Mouse (Mus musculus): ENCODE measurements at regions not wholly inside any gene's neighbourhood (a gene's known extent, or its start where the extent isn't known, plus 50 kb on each side); places are given as distances from the start of the nearest gene placed in this dataset.

DNA sequence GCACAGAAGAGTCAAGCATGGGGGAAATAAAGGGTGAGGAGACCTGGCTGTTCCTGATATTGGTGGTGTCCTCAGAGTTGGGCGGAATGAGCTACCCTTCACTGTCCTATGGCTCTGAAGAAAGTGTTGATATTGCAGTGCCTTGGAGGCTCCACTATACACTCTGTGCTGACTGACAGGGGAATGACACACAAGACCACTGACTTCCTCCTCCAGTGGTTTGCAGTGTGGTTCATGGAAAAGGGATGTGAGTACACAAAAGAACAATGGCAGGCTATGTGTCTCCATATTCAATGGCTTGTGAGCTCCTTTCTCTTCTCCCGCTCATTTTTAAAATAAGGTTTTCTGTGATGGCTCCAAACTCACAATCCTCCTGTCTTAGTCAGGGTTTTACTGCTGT lies 117.8 kb downstream of the Amer2 start:
- Histone ChIP-seq H3K9ac (no peak overlapping the region), H3K27ac (no peak overlapping the region), H3K4me1 (replicated peaks) (no peaks in the 10 kb centered on the region), H3K36me3 (no peaks in the 10 kb centered on the region), H3K27me3 (peaks cover 16% of the 10 kb centered on the region), H3K4me2 (no peak overlapping the region), H3K4me3 (replicated peaks) (no peak overlapping the region), H3K9me3 (replicated peaks) (no peaks in the 10 kb centered on the region)
- DNase-seq (no peak), ATAC-seq (ENCODE audit: low read depth) (no peak)
- WGBS (ENCODE audit: insufficient replicate concordance): 79% methylated on average over 2 of the region's 2 CpGs

DNA sequence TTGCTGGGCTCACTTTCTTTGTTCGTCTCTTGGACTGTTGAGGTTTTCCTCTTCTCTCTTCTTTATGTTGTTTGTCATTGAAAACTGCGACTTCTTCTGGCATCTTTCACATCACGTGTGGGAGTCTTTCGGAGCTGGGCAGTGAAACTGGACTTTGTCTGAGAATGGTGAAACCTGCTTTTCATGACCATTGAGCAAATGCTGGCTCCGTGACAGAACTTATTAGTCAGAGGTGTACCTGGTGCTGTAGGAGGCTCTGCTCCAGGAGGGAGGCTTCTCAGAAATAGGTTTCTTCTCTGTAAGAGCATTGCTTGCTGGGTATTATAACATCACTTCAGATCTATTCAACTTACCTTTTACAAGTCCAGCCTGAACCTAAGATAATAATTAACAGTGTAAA lies 122.4 kb downstream of the Amer2 start:
- H3K27ac ChIP-seq: no peak overlapping the region
- H3K9me3 ChIP-seq (replicated peaks): no peaks in the 10 kb centered on the region
- no peak for DNase-seq
- no peaks in the 10 kb centered on the region for H3K4me1 ChIP-seq (replicated peaks)
- no peak overlapping the region for H3K4me2 ChIP-seq
- H3K27me3 ChIP-seq: no peaks in the 10 kb centered on the region
- no peak for ATAC-seq (ENCODE audit: low read depth)
- H3K36me3 ChIP-seq: no peaks in the 10 kb centered on the region
- no peak overlapping the region for H3K4me3 ChIP-seq (replicated peaks)
- H3K9ac ChIP-seq: no peak overlapping the region
- 59% methylated on average over 5 of the region's 5 CpGs for WGBS (ENCODE audit: insufficient replicate concordance)

DNA sequence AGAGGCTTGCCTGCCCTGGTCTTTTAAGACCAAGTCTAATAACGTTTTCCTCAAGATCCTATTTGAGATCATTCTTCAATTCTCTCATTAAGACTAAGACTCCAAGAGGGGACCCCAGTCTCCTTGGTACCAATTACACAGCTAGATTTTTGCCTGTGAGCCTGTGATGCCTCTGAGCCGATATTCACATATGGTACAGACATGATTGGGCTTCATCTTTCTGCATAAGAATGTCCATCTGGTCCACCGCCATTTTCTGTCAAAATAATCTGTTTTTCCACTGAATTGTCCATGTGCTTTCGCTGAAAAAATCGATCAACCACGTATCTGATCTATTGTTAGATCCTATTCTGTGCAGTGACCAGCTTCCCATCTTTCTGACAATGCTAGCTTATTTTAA lies 129.5 kb downstream of the Amer2 start:
- Histone ChIP-seq H3K27ac (no peak overlapping the region), H3K4me1 (replicated peaks) (no peaks in the 10 kb centered on the region), H3K4me2 (no peak overlapping the region), H3K9ac (no peak overlapping the region), H3K36me3 (no peaks in the 10 kb centered on the region), H3K27me3 (no peaks in the 10 kb centered on the region), H3K4me3 (replicated peaks) (no peak overlapping the region), H3K9me3 (replicated peaks) (no peaks in the 10 kb centered on the region)
- DNase-seq (no peak), ATAC-seq (ENCODE audit: low read depth) (no peak)
- WGBS (ENCODE audit: insufficient replicate concordance): 64% methylated on average over 6 of the region's 6 CpGs

DNA sequence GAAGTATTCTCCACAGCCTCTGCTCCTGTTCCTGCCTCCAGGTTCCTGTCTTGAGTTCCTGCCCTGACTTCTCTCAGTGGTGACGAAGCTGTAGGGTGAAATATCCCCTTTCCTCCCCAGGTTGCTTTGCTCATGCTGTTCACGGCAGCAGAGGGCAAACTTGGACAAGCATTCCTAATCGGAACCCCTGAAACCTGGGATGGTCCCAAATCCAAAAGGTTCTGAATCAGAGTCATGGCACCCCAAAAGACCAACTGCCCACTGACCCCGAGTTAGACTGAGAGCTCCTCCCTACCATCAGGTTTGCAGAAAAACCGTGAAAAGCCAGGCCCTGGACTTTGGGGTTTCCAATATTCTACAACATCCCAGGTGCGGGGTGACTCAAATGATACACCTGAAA lies 128.7 kb upstream of the Spata13 start:
- Histone ChIP-seq H3K4me1 (replicated peaks) (no peaks in the 10 kb centered on the region), H3K4me3 (replicated peaks) (no peak overlapping the region), H3K9me3 (replicated peaks) (no peaks in the 10 kb centered on the region), H3K36me3 (no peaks in the 10 kb centered on the region), H3K27ac (no peak overlapping the region), H3K9ac (no peak overlapping the region), H3K4me2 (no peak overlapping the region), H3K27me3 (no peaks in the 10 kb centered on the region)
- ATAC-seq (ENCODE audit: low read depth): no peak
- DNase-seq: no peak
- 68% methylated on average over 6 of the region's 6 CpGs for WGBS (ENCODE audit: insufficient replicate concordance)

DNA sequence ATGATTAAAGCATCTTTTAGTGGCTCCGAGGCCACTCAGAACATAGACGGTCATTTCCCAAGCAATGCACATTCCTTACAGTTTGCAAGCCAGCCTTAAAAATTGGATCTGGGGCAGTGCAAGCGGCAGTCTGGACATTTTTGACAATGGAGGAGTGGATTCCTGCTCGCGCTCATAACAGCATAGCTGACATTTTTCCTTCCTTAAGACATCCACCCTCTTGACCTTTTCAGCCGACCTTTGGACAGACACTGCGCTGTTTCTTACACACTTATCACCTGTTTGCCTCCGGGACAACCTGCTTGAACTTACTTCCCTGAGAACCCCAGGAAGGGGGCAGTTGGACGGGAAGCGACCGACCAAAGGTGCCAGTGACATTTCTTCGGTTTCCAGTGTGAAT lies 127.5 kb upstream of the Spata13 start:
- H3K27me3 ChIP-seq: no peaks in the 10 kb centered on the region
- H3K9ac ChIP-seq: no peak overlapping the region
- DNase-seq (no peak), ATAC-seq (ENCODE audit: low read depth) (no peak)
- H3K9me3 ChIP-seq (replicated peaks): no peaks in the 10 kb centered on the region
- no peak overlapping the region for H3K27ac ChIP-seq
- 71% methylated on average over 12 of the region's 12 CpGs for WGBS (ENCODE audit: insufficient replicate concordance)
- H3K36me3 ChIP-seq: no peaks in the 10 kb centered on the region
- no peak overlapping the region for H3K4me3 ChIP-seq (replicated peaks)
- no peak overlapping the region for H3K4me2 ChIP-seq
- H3K4me1 ChIP-seq (replicated peaks): no peaks in the 10 kb centered on the region

DNA sequence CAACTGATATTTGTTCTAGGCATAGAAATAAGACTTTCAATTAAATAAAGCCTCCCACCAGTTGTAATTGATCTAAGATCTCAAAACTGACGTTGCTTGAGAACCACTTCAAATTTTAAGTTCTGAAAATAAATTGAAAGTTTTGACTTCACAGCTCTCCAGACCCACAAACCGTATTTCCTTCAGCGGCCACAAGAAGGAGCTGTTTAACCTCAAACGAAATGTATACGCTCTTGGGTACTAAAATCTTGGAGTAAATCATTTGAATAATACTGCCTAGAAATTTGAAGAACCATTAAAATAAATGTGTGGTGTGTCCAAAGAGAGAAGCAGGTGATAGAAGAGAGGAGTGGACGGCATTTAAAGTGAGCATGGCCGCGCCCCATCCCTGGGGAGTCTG lies 120.2 kb upstream of the Spata13 start:
- DNase-seq: no peak
- Histone ChIP-seq H3K9ac (no peak overlapping the region), H3K36me3 (no peaks in the 10 kb centered on the region), H3K4me2 (no peak overlapping the region), H3K27me3 (no peaks in the 10 kb centered on the region), H3K27ac (no peak overlapping the region), H3K4me3 (replicated peaks) (no peak overlapping the region), H3K9me3 (replicated peaks) (no peaks in the 10 kb centered on the region), H3K4me1 (replicated peaks) (no peaks in the 10 kb centered on the region)
- WGBS (ENCODE audit: insufficient replicate concordance): 21% methylated on average over 8 of the region's 8 CpGs
- ATAC-seq (ENCODE audit: low read depth): no peak

DNA sequence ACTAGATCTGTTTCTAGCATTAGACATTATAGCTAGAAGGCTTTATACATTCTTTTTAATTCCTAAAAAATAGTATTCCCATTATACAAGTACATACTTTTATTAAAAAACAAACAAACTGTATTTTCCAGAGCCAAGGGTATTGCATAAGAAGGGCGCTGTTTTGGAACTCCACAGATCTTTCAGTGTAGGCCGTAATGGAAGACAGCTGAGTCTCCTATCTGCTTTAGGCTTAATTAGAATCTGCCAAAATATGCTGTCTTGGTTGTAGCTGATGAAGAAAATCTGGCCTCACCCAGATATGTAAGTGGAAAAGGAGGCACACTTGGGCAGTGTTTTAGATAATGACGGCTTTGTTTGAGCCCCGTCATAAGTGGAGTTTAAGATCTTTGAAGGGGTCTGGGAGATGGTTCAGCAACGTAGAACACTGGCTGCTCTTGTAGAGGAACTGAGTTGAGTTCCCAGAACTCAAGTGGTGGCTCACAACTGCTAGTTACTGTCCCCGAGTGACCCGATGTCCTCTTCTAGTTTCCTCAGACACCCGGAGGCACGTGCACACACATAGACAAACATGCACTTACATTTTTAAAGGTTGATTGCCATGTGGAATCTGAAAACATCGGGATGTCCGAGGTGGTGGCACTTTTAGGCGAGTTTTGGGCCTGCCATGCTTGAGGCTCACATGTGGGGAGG lies 118.6 kb upstream of the Spata13 start:
- Histone ChIP-seq H3K4me1 (replicated peaks) (no peaks in the 10 kb centered on the region), H3K36me3 (no peaks in the 10 kb centered on the region), H3K4me3 (replicated peaks) (no peak overlapping the region), H3K9me3 (replicated peaks) (no peaks in the 10 kb centered on the region), H3K27me3 (no peaks in the 10 kb centered on the region), H3K27ac (no peak overlapping the region), H3K4me2 (no peak overlapping the region), H3K9ac (no peak overlapping the region)
- no peak for DNase-seq
- WGBS (ENCODE audit: insufficient replicate concordance): 61% methylated on average over 12 of the region's 12 CpGs
- no peak for ATAC-seq (ENCODE audit: low read depth)

DNA sequence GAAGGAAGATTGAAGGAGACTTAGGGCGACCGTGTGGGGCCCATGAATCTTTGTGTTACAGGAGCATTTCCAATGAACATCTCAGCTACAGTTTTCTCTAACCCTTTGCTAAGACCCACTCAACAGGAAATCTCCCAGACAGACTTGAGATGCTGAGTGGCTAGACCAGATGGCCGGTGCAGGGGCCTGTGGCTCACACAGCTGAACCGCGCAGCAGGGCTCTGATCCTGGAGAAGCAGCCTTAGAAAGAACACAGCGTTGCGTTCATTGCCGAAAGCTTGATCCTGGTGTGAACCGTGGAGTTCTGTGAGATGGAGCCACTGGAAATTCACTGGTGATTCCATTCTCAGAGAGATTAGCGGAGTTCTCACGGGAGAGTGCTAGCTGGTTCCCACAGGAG lies 115.9 kb upstream of the Spata13 start:
- Histone ChIP-seq H3K36me3 (no peaks in the 10 kb centered on the region), H3K27me3 (no peaks in the 10 kb centered on the region), H3K4me3 (replicated peaks) (no peak overlapping the region), H3K4me2 (no peak overlapping the region), H3K9ac (no peak overlapping the region), H3K27ac (no peak overlapping the region), H3K9me3 (replicated peaks) (no peaks in the 10 kb centered on the region), H3K4me1 (replicated peaks) (no peaks in the 10 kb centered on the region)
- no peak for DNase-seq
- no peak for ATAC-seq (ENCODE audit: low read depth)
- 75% methylated on average over 11 of the region's 11 CpGs for WGBS (ENCODE audit: insufficient replicate concordance)

DNA sequence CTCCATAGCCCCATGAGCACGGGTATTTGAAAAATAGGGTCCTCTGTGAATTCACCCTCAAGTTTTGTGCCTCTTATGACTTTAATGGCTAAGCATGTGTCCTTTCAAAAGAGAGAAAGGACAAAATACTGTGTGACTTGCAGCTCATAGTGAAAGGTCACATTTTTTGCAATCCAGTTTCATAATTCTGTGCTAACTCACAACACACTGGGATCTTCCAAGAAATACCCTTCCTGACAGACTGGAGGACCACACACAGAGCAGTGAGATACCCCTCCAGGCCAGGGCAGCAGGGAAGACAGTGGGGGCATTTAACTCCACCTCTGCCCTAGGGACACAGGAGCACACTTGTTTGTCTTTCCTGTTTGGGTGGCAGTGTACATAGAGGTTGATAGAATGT lies 110.8 kb upstream of the Spata13 start:
- no peak for ATAC-seq (ENCODE audit: low read depth)
- no peak overlapping the region for H3K4me3 ChIP-seq (replicated peaks)
- H3K27me3 ChIP-seq: no peaks in the 10 kb centered on the region
- DNase-seq: no peak
- H3K9ac ChIP-seq: no peak overlapping the region
- WGBS (ENCODE audit: insufficient replicate concordance): 44% methylated on average over 1 of the region's 1 CpGs
- H3K4me1 ChIP-seq (replicated peaks): no peaks in the 10 kb centered on the region
- H3K27ac ChIP-seq: no peak overlapping the region
- no peaks in the 10 kb centered on the region for H3K36me3 ChIP-seq
- H3K9me3 ChIP-seq (replicated peaks): no peaks in the 10 kb centered on the region
- H3K4me2 ChIP-seq: no peak overlapping the region

DNA sequence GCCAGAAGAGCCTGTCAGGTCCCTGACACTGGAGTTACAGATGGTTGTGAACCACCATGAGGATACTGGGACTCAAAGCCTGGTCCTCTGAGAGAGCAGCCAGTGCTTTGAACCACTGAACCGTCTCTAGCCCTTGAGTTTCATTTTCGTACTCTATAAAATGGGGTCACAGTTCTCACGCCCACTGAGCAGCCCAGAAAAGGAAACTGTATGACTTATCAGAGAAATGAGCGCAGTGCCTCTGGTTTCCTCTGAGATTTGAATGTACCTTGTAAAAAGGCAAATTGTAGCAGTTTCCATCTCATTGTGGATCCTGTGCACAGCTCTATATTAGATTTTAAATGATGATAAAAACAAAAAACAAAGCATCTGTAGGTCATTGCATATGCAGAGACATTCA lies 108.9 kb upstream of the Spata13 start:
- H3K4me3 ChIP-seq (replicated peaks): no peak overlapping the region
- H3K27me3 ChIP-seq: no peaks in the 10 kb centered on the region
- no peaks in the 10 kb centered on the region for H3K4me1 ChIP-seq (replicated peaks)
- H3K27ac ChIP-seq: no peak overlapping the region
- DNase-seq (no peak), ATAC-seq (ENCODE audit: low read depth) (no peak)
- no peaks in the 10 kb centered on the region for H3K36me3 ChIP-seq
- no peak overlapping the region for H3K9ac ChIP-seq
- H3K4me2 ChIP-seq: no peak overlapping the region
- whole genome bisulfite sequencing (ENCODE audit: insufficient replicate concordance): 42% methylated on average over 4 of the region's 4 CpGs
- no peaks in the 10 kb centered on the region for H3K9me3 ChIP-seq (replicated peaks)

DNA sequence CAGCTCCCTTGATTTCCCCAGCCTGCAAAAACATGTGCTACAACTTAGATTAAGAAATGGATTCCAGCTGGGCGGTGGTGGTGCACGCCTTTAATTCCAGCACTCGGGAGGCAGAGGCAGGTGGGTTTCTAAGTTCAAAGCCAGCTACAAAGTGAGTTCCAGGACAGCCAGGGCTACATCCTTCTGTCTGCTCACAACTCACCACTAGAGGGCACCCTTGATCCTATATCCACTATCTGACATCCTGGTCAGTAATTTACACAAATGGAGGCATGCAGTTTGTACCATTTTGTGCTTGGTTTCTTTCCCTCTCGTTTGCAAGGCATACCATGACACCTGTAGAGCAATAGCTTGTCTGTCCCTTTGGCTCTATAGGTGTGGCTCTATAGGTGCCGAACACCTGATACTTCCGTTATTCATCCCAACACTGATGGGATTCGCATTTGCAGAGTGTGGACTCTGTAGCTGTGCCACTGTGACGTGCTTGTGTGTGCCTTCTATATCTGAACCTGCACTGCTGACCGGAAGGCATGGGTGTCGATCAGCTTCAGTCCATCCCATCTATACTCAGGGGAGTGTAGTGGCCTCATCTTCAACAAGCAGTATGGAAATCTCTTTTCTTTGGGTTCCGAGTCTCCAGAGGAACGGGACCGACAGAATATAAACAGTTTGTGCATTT lies 108.4 kb upstream of the Spata13 start:
- no peak for ATAC-seq (ENCODE audit: low read depth)
- H3K9me3 ChIP-seq (replicated peaks): no peaks in the 10 kb centered on the region
- no peaks in the 10 kb centered on the region for H3K36me3 ChIP-seq
- no peak overlapping the region for H3K4me3 ChIP-seq (replicated peaks)
- 0 out of 2 replicates have a peak, but pooled peaks cover 2% of the 10 kb centered on the region for H3K4me1 ChIP-seq (replicated peaks)
- no peaks in the 10 kb centered on the region for H3K27me3 ChIP-seq
- no peak overlapping the region for H3K4me2 ChIP-seq
- no peak overlapping the region for H3K9ac ChIP-seq
- WGBS (ENCODE audit: insufficient replicate concordance): 56% methylated on average over 13 of the region's 13 CpGs
- no peak overlapping the region for H3K27ac ChIP-seq
- peak; percentile 45 for DNase-seq

DNA sequence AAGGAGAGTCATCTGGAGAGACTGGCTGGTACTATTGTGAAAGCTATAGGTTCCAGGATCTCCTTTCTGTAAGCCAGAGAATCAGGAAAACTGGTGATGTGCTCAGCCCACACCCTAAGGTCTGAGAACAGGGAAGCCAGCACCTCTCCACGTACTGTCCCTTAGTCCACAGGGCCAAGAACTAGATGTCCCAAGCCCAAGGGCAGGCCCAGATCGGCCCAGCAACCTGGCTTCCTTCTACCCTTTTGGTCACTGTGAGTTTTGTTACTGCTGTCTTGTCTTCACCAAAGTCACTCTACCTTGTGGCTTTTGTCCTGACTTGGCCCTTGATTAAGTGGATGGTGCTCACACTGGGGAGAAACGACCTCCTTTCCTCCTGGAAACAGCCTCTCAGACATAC lies 107.8 kb upstream of the Spata13 start:
- Histone ChIP-seq H3K4me1 (replicated peaks) (0 out of 2 replicates have a peak, but pooled peaks cover 3% of the 10 kb centered on the region), H3K9me3 (replicated peaks) (no peaks in the 10 kb centered on the region), H3K27ac (no peak overlapping the region), H3K4me3 (replicated peaks) (no peak overlapping the region), H3K27me3 (no peaks in the 10 kb centered on the region), H3K36me3 (no peaks in the 10 kb centered on the region), H3K9ac (no peak overlapping the region), H3K4me2 (no peak overlapping the region)
- ATAC-seq (ENCODE audit: low read depth) (no peak), DNase-seq (no peak)
- 47% methylated on average over 3 of the region's 3 CpGs for WGBS (ENCODE audit: insufficient replicate concordance)

Data from liver, embryonic 13.5 days (tissue).